Mouse (Mus musculus) CH12.LX (cell line): ENCODE results near the gene P2rx4.

ENCODE experiments used
- CHD2 ChIP-seq: IDR thresholded peaks from 2 replicates; pipeline ENCODE4 v1.6.1; 2011; ENCODE audit warnings: low read length, improper control_type of control experiment
- EP300 ChIP-seq: IDR thresholded peaks from 2 replicates; pipeline ENCODE4 v1.6.1; 2011; ENCODE audit warnings: low read length, improper control_type of control experiment

GRCm38 (mm10) chr5:122707276-122708181 lies at the start of gene P2rx4:
- peak; percentile 35; the same call in 1 of the 2 replicates for TF ChIP-seq CHD2
- no peak for TF ChIP-seq EP300
